Comparison of ENCODE assay signal across 15 mouse cellular contexts in the genomic region with DNA sequence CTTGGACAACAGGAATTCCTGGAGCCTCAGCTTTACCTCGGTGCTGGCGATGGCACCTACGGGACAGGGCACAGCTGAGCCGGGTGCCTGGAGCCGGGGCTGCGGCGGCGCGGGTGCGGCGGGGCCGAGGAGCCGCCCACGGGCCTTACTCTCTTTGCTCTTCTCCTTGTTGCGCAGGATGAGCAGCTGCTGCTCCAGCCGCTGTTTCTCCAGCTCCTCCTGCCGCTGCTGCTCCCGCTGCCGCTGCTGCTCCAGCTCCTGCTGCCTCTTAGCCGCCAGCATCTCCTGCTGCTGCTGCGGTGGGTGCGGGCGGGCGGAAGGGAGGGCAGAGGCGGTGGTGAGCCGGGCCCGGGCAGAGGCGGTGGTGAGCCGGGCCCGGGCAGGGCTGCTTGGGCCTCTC. TPM values are rescaled to one million over a fixed set of nuclear protein-coding genes. Genes with fewer than 3 reads are reported as not detected.
DNase-seq lines count a peak whose midpoint lies in the region; ATAC-seq and TF ChIP-seq lines count a peak whose summit lies in the region.
"Had no signal": no experiment of that assay in that cellular context is flagged by ENCODE, and none has a peak within 500 bp of the region (broad histone marks: within the 10 kb centered on the region; RNA-seq: fewer than 3 reads in every experiment).

No protein-coding gene starts in this region.

- DNase-seq in gastrocnemius, postnatal 10 days = peak; percentile 7
- DNase-seq in gastrocnemius, adult 8-10 months (ENCODE audit: low spot score in 2 of 2) = no peak
- DNase-seq in limb, embryonic 10.5 days (ENCODE audit: low spot score) = no peak
- DNase-seq in layer of hippocampus, adult 2 months (ENCODE audit: low spot score in 2 of 2) = no peak
- DNase-seq in frontal cortex, adult 2 months (ENCODE audit: extremely low spot score in 1 of 2, low spot score in 1 of 2) = no peak
- DNase-seq: adrenal gland, postnatal 25 days; lung, postnatal 10 days; right cerebral cortex, postnatal 4 days had no signal

- H3K4me1 ChIP-seq in megakaryocyte, embryonic 14.5 days = peaks cover 89% of the 10 kb centered on the region
- H3K4me1 ChIP-seq in embryonic facial prominence, embryonic 13.5 days = peaks cover 51% of the 10 kb centered on the region
- peaks cover 53% of the 10 kb centered on the region for H3K4me1 ChIP-seq in limb, embryonic 10.5 days

- peak overlapping the region; percentile 81; the same call in 1 of the 2 replicates for H3K27ac ChIP-seq in embryonic facial prominence, embryonic 13.5 days
- H3K27ac ChIP-seq in limb, embryonic 10.5 days = peak overlapping the region; percentile 43; the same call in 1 of the 2 replicates
- H3K27ac ChIP-seq in layer of hippocampus, adult 2 months = no peak overlapping the region; the same call in 1 of the 2 replicates
- H3K27ac ChIP-seq: kidney, embryonic 15.5 days; midbrain, embryonic 15.5 days had no signal

- peak overlapping the region; percentile 28 for H3K4me3 ChIP-seq in megakaryocyte, embryonic 14.5 days (replicated peaks)
- H3K4me3 ChIP-seq in embryonic facial prominence, embryonic 13.5 days = no peak overlapping the region
- H3K4me3 ChIP-seq in limb, embryonic 10.5 days = 0 out of 2 replicates have a peak overlapping the region, but pooled peaks have one; percentile 23
- no peak overlapping the region for H3K4me3 ChIP-seq in layer of hippocampus, adult 2 months
- H3K4me3 ChIP-seq: kidney, embryonic 15.5 days; midbrain, embryonic 15.5 days had no signal

- H3K9ac ChIP-seq in embryonic facial prominence, embryonic 13.5 days = peak overlapping the region; percentile 46; the same call in 1 of the 2 replicates
- H3K9ac ChIP-seq: kidney, embryonic 15.5 days; midbrain, embryonic 15.5 days had no signal

- no peak for TF ChIP-seq CTCF in layer of hippocampus, adult 2 months (conservative IDR thresholded peaks at IDR 0.05)

- WGBS in embryonic facial prominence, embryonic 13.5 days = 60% methylated on average over 30 of the region's 30 CpGs
- 60% methylated on average over 30 of the region's 30 CpGs for WGBS in limb, embryonic 10.5 days

- no peak overlapping the region for H3K4me2 ChIP-seq in embryonic facial prominence, embryonic 13.5 days
- H3K4me2 ChIP-seq: kidney, embryonic 15.5 days; liver, embryonic 11.5 days; midbrain, embryonic 15.5 days had no signal

- H3K36me3 ChIP-seq in megakaryocyte, embryonic 14.5 days (replicated peaks; ENCODE audit: low read length) = peaks cover 97% of the 10 kb centered on the region
- peaks cover 51% of the 10 kb centered on the region for H3K36me3 ChIP-seq in embryonic facial prominence, embryonic 13.5 days
- H3K36me3 ChIP-seq in limb, embryonic 10.5 days = peaks cover 52% of the 10 kb centered on the region

- no peaks in the 10 kb centered on the region for H3K9me3 ChIP-seq in megakaryocyte, embryonic 14.5 days
- H3K9me3 ChIP-seq in embryonic facial prominence, embryonic 13.5 days = no peaks in the 10 kb centered on the region
- H3K9me3 ChIP-seq in limb, embryonic 10.5 days (replicated peaks) = no peaks in the 10 kb centered on the region
- H3K9me3 ChIP-seq: kidney, embryonic 15.5 days; midbrain, embryonic 15.5 days had no signal

- no peak for ATAC-seq in megakaryocyte, adult 5-6 weeks (ENCODE audit: poor library complexity, severe bottlenecking)
- ATAC-seq in embryonic facial prominence, embryonic 13.5 days (ENCODE audit: insufficient number of reproducible peaks, insufficient read depth, low FRiP score, low TSS enrichment, low read depth) = no peak
- ATAC-seq: hindbrain, embryonic 16.5 days; midbrain, embryonic 15.5 days had no signal

- H3K27me3 ChIP-seq in megakaryocyte, embryonic 14.5 days (replicated peaks) = no peaks in the 10 kb centered on the region
- no peaks in the 10 kb centered on the region for H3K27me3 ChIP-seq in embryonic facial prominence, embryonic 13.5 days
- peaks cover 9% of the 10 kb centered on the region for H3K27me3 ChIP-seq in limb, embryonic 10.5 days (ENCODE audit: low read depth, poor library complexity, severe bottlenecking)
- H3K27me3 ChIP-seq: midbrain, embryonic 15.5 days had no signal

RNA-seq across cellular contexts. Expression of gene G6pc3, which starts 17.1 kb away (rescaled TPM):
- total RNA-seq in gastrocnemius, postnatal 10 days (2021) = 10 to 100 TPM; 32.2 to 34.6 TPM
- 10 to 100 TPM; 61.5 to 73.2 (median 63.8) TPM for total RNA-seq in gastrocnemius, adult 8-10 months (2022)
- polyA plus RNA-seq in megakaryocyte, embryonic 14.5 days (2012; ENCODE audit: insufficient read depth, low replicate concordance) = 32.9 and 73.3 TPM in 2 replicates
- 23.4 and 23.8 TPM in 2 replicates for total RNA-seq in megakaryocyte, adult 5-6 weeks (2015)
- 14.7 and 19.1 TPM in 2 replicates for total RNA-seq in megakaryocyte, adult 5-6 weeks (2017)
- polyA plus RNA-seq in embryonic facial prominence, embryonic 13.5 days (2015; fragmentation: Nextera tagmentation; extraction: Ambion mirVana) = 27.6 and 28.3 TPM in 2 replicates
- polyA plus RNA-seq in limb, embryonic 10.5 days (2016; fragmentation: Nextera tagmentation; extraction: Ambion mirVana) = 41.4 and 41.6 TPM in 2 replicates
- 10 to 100 TPM; 58.2 to 59.7 TPM for total RNA-seq in layer of hippocampus, adult 2 months (2021)
- 87.5 and 91.4 TPM in 2 replicates for polyA plus RNA-seq in frontal cortex, adult 2 months (2012; rRNA removed)

RNA-seq across cellular contexts. Expression of gene Lsm12, which starts 21.4 kb away (rescaled TPM):
- 10 to 100 TPM; 83.1 to 84.4 TPM for total RNA-seq in gastrocnemius, postnatal 10 days (2021)
- total RNA-seq in gastrocnemius, adult 8-10 months (2022) = 100 to 1,000 TPM; 108 to 127 (median 111) TPM
- polyA plus RNA-seq in megakaryocyte, embryonic 14.5 days (2012; ENCODE audit: insufficient read depth, low replicate concordance) = 36.7 and 120 TPM in 2 replicates
- 81.3 and 83.9 TPM in 2 replicates for total RNA-seq in megakaryocyte, adult 5-6 weeks (2015)
- total RNA-seq in megakaryocyte, adult 5-6 weeks (2017) = 43.0 and 46.5 TPM in 2 replicates
- polyA plus RNA-seq in embryonic facial prominence, embryonic 13.5 days (2015; fragmentation: Nextera tagmentation; extraction: Ambion mirVana) = 125 and 159 TPM in 2 replicates
- 125 and 146 TPM in 2 replicates for polyA plus RNA-seq in limb, embryonic 10.5 days (2016; fragmentation: Nextera tagmentation; extraction: Ambion mirVana)
- 10 to 100 TPM; 56.6 to 56.9 TPM for total RNA-seq in layer of hippocampus, adult 2 months (2021)
- polyA plus RNA-seq in frontal cortex, adult 2 months (2012; rRNA removed) = 32.9 and 35.5 TPM in 2 replicates

RNA-seq across cellular contexts. Expression of gene Hdac5, which starts 23.5 kb away (rescaled TPM):
- total RNA-seq in gastrocnemius, postnatal 10 days (2021) = 10 to 100 TPM; 68.5 to 86.9 TPM
- 10 to 100 TPM; 77.5 to 86.2 (median 83.2) TPM for total RNA-seq in gastrocnemius, adult 8-10 months (2022)
- polyA plus RNA-seq in megakaryocyte, embryonic 14.5 days (2012; ENCODE audit: insufficient read depth, low replicate concordance) = 384 and 644 TPM in 2 replicates
- 35.0 and 47.6 TPM in 2 replicates for total RNA-seq in megakaryocyte, adult 5-6 weeks (2015)
- 36.2 and 36.5 TPM in 2 replicates for total RNA-seq in megakaryocyte, adult 5-6 weeks (2017)
- 80.5 and 84.4 TPM in 2 replicates for polyA plus RNA-seq in embryonic facial prominence, embryonic 13.5 days (2015; fragmentation: Nextera tagmentation; extraction: Ambion mirVana)
- polyA plus RNA-seq in limb, embryonic 10.5 days (2016; fragmentation: Nextera tagmentation; extraction: Ambion mirVana) = 36.4 and 50.2 TPM in 2 replicates
- 100 to 1,000 TPM; 233 to 243 TPM for total RNA-seq in layer of hippocampus, adult 2 months (2021)
- polyA plus RNA-seq in frontal cortex, adult 2 months (2012; rRNA removed) = 256 and 323 TPM in 2 replicates

RNA-seq across cellular contexts. Expression of gene BC030867, which starts 42.2 kb away (rescaled TPM):
- 1 to 10 TPM in 1 of 2 experiments, under 1 TPM in 1; 0.99 to 1.2 TPM for total RNA-seq in gastrocnemius, postnatal 10 days (2021)
- total RNA-seq in gastrocnemius, adult 8-10 months (2022) = not detected
- polyA plus RNA-seq in megakaryocyte, embryonic 14.5 days (2012; ENCODE audit: insufficient read depth, low replicate concordance) = 2.6 and 4.2 TPM in 2 replicates
- 8.7 and 12.8 TPM in 2 replicates for total RNA-seq in megakaryocyte, adult 5-6 weeks (2015)
- total RNA-seq in megakaryocyte, adult 5-6 weeks (2017) = 4.6 and 5.0 TPM in 2 replicates
- polyA plus RNA-seq in embryonic facial prominence, embryonic 13.5 days (2015; fragmentation: Nextera tagmentation; extraction: Ambion mirVana) = 18.3 and 19.7 TPM in 2 replicates
- polyA plus RNA-seq in limb, embryonic 10.5 days (2016; fragmentation: Nextera tagmentation; extraction: Ambion mirVana) = 33.4 and 35.7 TPM in 2 replicates
- total RNA-seq in layer of hippocampus, adult 2 months (2021) = 1 to 10 TPM; 1.0 to 1.1 TPM
- 1.2 and 1.9 TPM in 2 replicates for polyA plus RNA-seq in frontal cortex, adult 2 months (2012; rRNA removed)

RNA-seq across cellular contexts. Expression of gene Tmem101, which starts 50.3 kb away (rescaled TPM):
- total RNA-seq in gastrocnemius, postnatal 10 days (2021) = 10 to 100 TPM; 13.7 to 15.9 TPM
- 10 to 100 TPM in 2 of 4 experiments, 1 to 10 TPM in 2; 8.9 to 10.5 (median 9.9) TPM for total RNA-seq in gastrocnemius, adult 8-10 months (2022)
- 13.5 TPM in 1 of 2 replicates, not detected in the other for polyA plus RNA-seq in megakaryocyte, embryonic 14.5 days (2012; ENCODE audit: insufficient read depth, low replicate concordance)
- total RNA-seq in megakaryocyte, adult 5-6 weeks (2015) = 7.9 and 8.4 TPM in 2 replicates
- total RNA-seq in megakaryocyte, adult 5-6 weeks (2017) = 12.5 and 16.3 TPM in 2 replicates
- 45.4 and 45.5 TPM in 2 replicates for polyA plus RNA-seq in embryonic facial prominence, embryonic 13.5 days (2015; fragmentation: Nextera tagmentation; extraction: Ambion mirVana)
- 34.0 and 39.6 TPM in 2 replicates for polyA plus RNA-seq in limb, embryonic 10.5 days (2016; fragmentation: Nextera tagmentation; extraction: Ambion mirVana)
- total RNA-seq in layer of hippocampus, adult 2 months (2021) = 10 to 100 TPM; 26.5 to 27.1 TPM
- polyA plus RNA-seq in frontal cortex, adult 2 months (2012; rRNA removed) = 28.1 TPM in 2 replicates

Comparison
In these comparisons a context has a peak if more than half of its experiments do, and no peak if none do; other contexts are left out.
1. H3K4me3 ChIP-seq: peak in megakaryocyte, embryonic 14.5 days (single experiment) and limb, embryonic 10.5 days (single experiment); none in embryonic facial prominence, embryonic 13.5 days (single experiment) and layer of hippocampus, adult 2 months (single experiment).